28 mouse cellular contexts compared by ENCODE assay signal in genomic region chr3:133809007-133809552, GRCm38 (mm10).
DNase-seq lines count a peak whose midpoint lies in the region; ATAC-seq and TF ChIP-seq lines count a peak whose summit lies in the region.
"Had no signal": no experiment of that assay in that cellular context is flagged by ENCODE, and none has a peak within 500 bp of the region (broad histone marks: within the 10 kb centered on the region; RNA-seq: fewer than 3 reads in every experiment).

No protein-coding gene starts in this region.

- no peak overlapping the region for H3K4me3 ChIP-seq in ES-E14 (ENCODE audit: insufficient read depth in 1 of 2, low read depth in 1 of 2, low read length in 2 of 2, poor library complexity in 1 of 2, severe bottlenecking in 1 of 2)
- H3K4me3 ChIP-seq in midbrain, postnatal 0 days (ENCODE audit: low read depth, low read length), result no peak overlapping the region
- H3K4me3 ChIP-seq: embryonic facial prominence, embryonic 10.5 days; embryonic facial prominence, embryonic 13.5 days; erythroblast, embryonic 14.5 days; forebrain, embryonic 12.5 days; forebrain, embryonic 15.5 days; heart, embryonic 12.5 days; heart, embryonic 15.5 days; hindbrain, embryonic 15.5 days had no signal

- H3K9me3 ChIP-seq in ES-E14 (ENCODE audit: control insufficient read depth, insufficient read depth, low read depth, low read length), result no peaks in the 10 kb centered on the region
- H3K9me3 ChIP-seq in midbrain, postnatal 0 days (ENCODE audit: low read length), result no peaks in the 10 kb centered on the region
- H3K9me3 ChIP-seq: embryonic facial prominence, embryonic 10.5 days; embryonic facial prominence, embryonic 13.5 days; forebrain, embryonic 12.5 days; forebrain, embryonic 15.5 days; heart, embryonic 12.5 days; heart, embryonic 15.5 days; hindbrain, embryonic 15.5 days had no signal

- DNase-seq in heart, adult 8-10 months (ENCODE audit: low spot score), result peak; percentile 1
- DNase-seq in heart, postnatal 4 days, result no peak
- peak; percentile 34 for DNase-seq in ES-E14 (ENCODE audit: low read depth, low spot score)
- DNase-seq in ZHBTc4 (ENCODE audit: low read depth, low spot score), result peak; percentile 68
- DNase-seq in midbrain, postnatal 0 days (ENCODE audit: low spot score), result no peak
- DNase-seq in cerebellum, adult 9-10 months, result no peak
- no peak for DNase-seq in spleen, adult 18-20 months
- no peak for DNase-seq in left cerebral cortex, adult 8-10 months (ENCODE audit: low spot score in 2 of 2)
- DNase-seq: adrenal gland, adult 2 months; adrenal gland, postnatal 14 days; cerebellum, adult 11 months; cerebellum, adult 2 months; cerebellum, postnatal 10 days; cerebellum, postnatal 36 days; embryo, embryonic 11 days; gastrocnemius, postnatal 14 days; heart, adult 11 months; heart, postnatal 10 days; heart, postnatal 36 days had no signal

- H3K27me3 ChIP-seq in midbrain, postnatal 0 days (ENCODE audit: insufficient read depth, low read length), result no peaks in the 10 kb centered on the region
- H3K27me3 ChIP-seq: embryonic facial prominence, embryonic 13.5 days; forebrain, embryonic 12.5 days; forebrain, embryonic 15.5 days; heart, embryonic 12.5 days; heart, embryonic 15.5 days; hindbrain, embryonic 15.5 days had no signal

- H3K36me3 ChIP-seq in ES-E14 (ENCODE audit: control insufficient read depth, insufficient read depth, low read length, poor library complexity, severe bottlenecking), result no peaks in the 10 kb centered on the region
- no peaks in the 10 kb centered on the region for H3K36me3 ChIP-seq in midbrain, postnatal 0 days (ENCODE audit: insufficient read depth, low read length)
- H3K36me3 ChIP-seq: embryonic facial prominence, embryonic 10.5 days; embryonic facial prominence, embryonic 13.5 days; forebrain, embryonic 12.5 days; forebrain, embryonic 15.5 days; heart, embryonic 12.5 days; heart, embryonic 15.5 days; hindbrain, embryonic 15.5 days had no signal

- peaks cover 0 to 2% of the 10 kb centered on the region in 2 experiments; a peak in 1 of 4 replicates for H3K4me1 ChIP-seq in ES-E14 (ENCODE audit: control insufficient read depth in 2 of 2, insufficient read depth in 2 of 2, low read length in 2 of 2, poor library complexity in 1 of 2)
- no peaks in the 10 kb centered on the region for H3K4me1 ChIP-seq in midbrain, postnatal 0 days (ENCODE audit: insufficient read depth, low read length)
- H3K4me1 ChIP-seq: embryonic facial prominence, embryonic 10.5 days; embryonic facial prominence, embryonic 13.5 days; forebrain, embryonic 12.5 days; forebrain, embryonic 15.5 days; heart, embryonic 12.5 days; heart, embryonic 15.5 days; hindbrain, embryonic 15.5 days had no signal

- no peak overlapping the region for H3K4me2 ChIP-seq in midbrain, postnatal 0 days (ENCODE audit: low read depth, low read length, poor library complexity, severe bottlenecking)
- H3K4me2 ChIP-seq: embryonic facial prominence, embryonic 13.5 days; forebrain, embryonic 12.5 days; forebrain, embryonic 15.5 days; heart, embryonic 12.5 days; heart, embryonic 15.5 days; hindbrain, embryonic 15.5 days had no signal

- ATAC-seq in midbrain, postnatal 0 days (ENCODE audit: low FRiP score), result no peak
- ATAC-seq: forebrain, embryonic 15.5 days; intestine, postnatal 0 days had no signal

- 89% methylated on average over 1 of the region's 1 CpGs for WGBS in midbrain, postnatal 0 days

- in situ Hi-C loops in ES-E14 (cut with MboI; ENCODE audit: low sequenced_read_pairs in 2 of 2, unreplicated experiment in 2 of 2), result no loop called here

- no peak overlapping the region for H3K27ac ChIP-seq in ES-E14 (ENCODE audit: insufficient read depth, low read depth, low read length, poor library complexity, severe bottlenecking)
- H3K27ac ChIP-seq in midbrain, postnatal 0 days (ENCODE audit: low read depth, low read length), result no peak overlapping the region
- H3K27ac ChIP-seq: embryonic facial prominence, embryonic 10.5 days; embryonic facial prominence, embryonic 13.5 days; forebrain, embryonic 12.5 days; forebrain, embryonic 15.5 days; heart, embryonic 15.5 days; hindbrain, embryonic 15.5 days had no signal

- no peak for TF ChIP-seq CTCF in midbrain, postnatal 0 days (IDR thresholded peaks at IDR 0.05)

- no peak overlapping the region for H3K9ac ChIP-seq in ES-E14 (ENCODE audit: insufficient read depth, low read depth, low read length, poor library complexity, severe bottlenecking)
- no peak overlapping the region for H3K9ac ChIP-seq in midbrain, postnatal 0 days (replicated peaks; ENCODE audit: low read length, poor library complexity, severe bottlenecking)
- H3K9ac ChIP-seq: embryonic facial prominence, embryonic 13.5 days; forebrain, embryonic 12.5 days; forebrain, embryonic 15.5 days; heart, embryonic 12.5 days; heart, embryonic 15.5 days; hindbrain, embryonic 15.5 days had no signal

TF ChIP-seq in ES-E14, 5 proteins besides CTCF, POLR2A, EP300 and RAD21:
- TF ChIP-seq ZNF384 (IDR thresholded peaks at IDR 0.05; ENCODE audit: low read depth, low read length) (no peak), CHD2 (IDR thresholded peaks at IDR 0.05; ENCODE audit: low read depth, low read length) (no peak), HCFC1 (IDR thresholded peaks at IDR 0.05; ENCODE audit: borderline replicate concordance, insufficient read depth, low read length) (no peak), ZC3H11A (IDR thresholded peaks at IDR 0.05; ENCODE audit: borderline replicate concordance, low read depth, low read length) (no peak), MAFK (IDR thresholded peaks at IDR 0.05; ENCODE audit: insufficient read depth, low read depth, low read length) (no peak)

Comparison
In these comparisons a context has a peak if more than half of its experiments do, and no peak if none do; other contexts are left out.
1. DNase-seq: peak in heart, adult 8-10 months (single experiment), ES-E14 (single experiment) and ZHBTc4 (single experiment); none in heart, postnatal 4 days (single experiment), midbrain, postnatal 0 days (single experiment), cerebellum, adult 9-10 months (single experiment), spleen, adult 18-20 months (0 of 2) and left cerebral cortex, adult 8-10 months (0 of 2).